In the genomic region with DNA sequence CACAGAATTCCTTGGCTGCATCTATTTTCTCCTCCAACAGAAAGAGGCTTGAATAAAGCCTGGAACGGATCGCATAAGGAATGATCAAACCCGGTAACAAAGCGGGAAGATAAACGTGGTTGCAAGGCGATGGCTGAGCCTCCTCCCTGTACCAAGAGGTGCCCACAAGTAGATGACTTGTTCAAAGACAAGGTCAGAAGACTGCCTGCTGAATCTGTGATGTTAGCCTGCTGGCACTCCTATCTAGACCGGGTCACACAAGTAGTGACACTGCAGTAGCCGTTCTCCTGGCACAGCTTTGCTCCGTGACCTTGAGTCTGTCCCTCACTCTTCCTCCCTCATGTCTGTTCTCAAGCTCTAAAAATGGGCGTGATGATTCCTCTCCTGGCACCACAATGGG, we compare ENCODE assay signal across 9 mouse cellular contexts. TPM values are rescaled to one million over a fixed set of nuclear protein-coding genes. Genes with fewer than 3 reads are reported as not detected.
DNase-seq lines count a peak whose midpoint lies in the region; ATAC-seq and TF ChIP-seq lines count a peak whose summit lies in the region.
"Had no signal": no experiment of that assay in that cellular context is flagged by ENCODE, and none has a peak within 500 bp of the region (broad histone marks: within the 10 kb centered on the region; RNA-seq: fewer than 3 reads in every experiment).

No protein-coding gene starts in this region.

- no peak for ATAC-seq in kidney, embryonic 14.5 days (ENCODE audit: low FRiP score, low TSS enrichment)
- no peak for ATAC-seq in forebrain, embryonic 15.5 days (replicated peaks)
- no peak for ATAC-seq in stomach, embryonic 15.5 days (ENCODE audit: insufficient read depth, low FRiP score, low read depth)

- no peaks in the 10 kb centered on the region for H3K9me3 ChIP-seq in kidney, embryonic 14.5 days (ENCODE audit: control insufficient read depth, low read length)
- H3K9me3 ChIP-seq in forebrain, embryonic 15.5 days, result no peaks in the 10 kb centered on the region
- no peaks in the 10 kb centered on the region for H3K9me3 ChIP-seq in limb, embryonic 10.5 days (replicated peaks)
- no peaks in the 10 kb centered on the region for H3K9me3 ChIP-seq in stomach, embryonic 15.5 days

- H3K36me3 ChIP-seq in kidney, embryonic 14.5 days (ENCODE audit: control insufficient read depth, insufficient read depth, low read length), result no peaks in the 10 kb centered on the region
- H3K36me3 ChIP-seq in forebrain, embryonic 15.5 days, result no peaks in the 10 kb centered on the region
- no peaks in the 10 kb centered on the region for H3K36me3 ChIP-seq in limb, embryonic 10.5 days
- no peaks in the 10 kb centered on the region for H3K36me3 ChIP-seq in stomach, embryonic 15.5 days

- H3K27ac ChIP-seq in kidney, embryonic 14.5 days (ENCODE audit: low read depth, low read length), result no peak overlapping the region
- peak overlapping the region; percentile 99 for H3K27ac ChIP-seq in forebrain, embryonic 15.5 days (replicated peaks)
- H3K27ac ChIP-seq in limb, embryonic 10.5 days, result peak overlapping the region; percentile 46; the same call in 1 of the 2 replicates
- H3K27ac ChIP-seq in stomach, embryonic 15.5 days, result no peak overlapping the region; the same call in 1 of the 2 replicates

- DNase-seq in kidney, postnatal 14 days, result no peak
- peak; percentile 88 for DNase-seq in brain, embryonic 14.5 days (ENCODE audit: low read depth)
- peak; percentile 48 for DNase-seq in limb, embryonic 10.5 days (ENCODE audit: low spot score)
- no peak for DNase-seq in gastrocnemius, postnatal 4 days (ENCODE audit: low spot score in 2 of 2)
- DNase-seq in urinary bladder, adult 18-20 months (ENCODE audit: low spot score in 2 of 2), result no peak

- H3K4me3 ChIP-seq in kidney, embryonic 14.5 days (ENCODE audit: low read length), result peak overlapping the region; percentile 65; the same call in 1 of the 2 replicates
- peak overlapping the region; percentile 61 for H3K4me3 ChIP-seq in forebrain, embryonic 15.5 days
- H3K4me3 ChIP-seq in limb, embryonic 10.5 days, result peak overlapping the region; percentile 71; the same call in 1 of the 2 replicates
- H3K4me3 ChIP-seq in stomach, embryonic 15.5 days (replicated peaks), result no peak overlapping the region; the same call in 1 of the 2 replicates

- peaks cover 11% of the 10 kb centered on the region; the same call in 1 of the 2 replicates for H3K4me1 ChIP-seq in kidney, embryonic 14.5 days (ENCODE audit: control insufficient read depth, insufficient read depth, low read length)
- H3K4me1 ChIP-seq in forebrain, embryonic 15.5 days, result peaks cover 53% of the 10 kb centered on the region
- peaks cover 42% of the 10 kb centered on the region for H3K4me1 ChIP-seq in limb, embryonic 10.5 days
- H3K4me1 ChIP-seq in stomach, embryonic 15.5 days, result peaks cover 10% of the 10 kb centered on the region

- no peak overlapping the region for H3K9ac ChIP-seq in kidney, embryonic 14.5 days (ENCODE audit: low read depth, low read length)
- H3K9ac ChIP-seq in forebrain, embryonic 15.5 days (replicated peaks), result peak overlapping the region; percentile 76
- H3K9ac ChIP-seq in stomach, embryonic 15.5 days, result no peak overlapping the region

- H3K27me3 ChIP-seq in kidney, embryonic 14.5 days (ENCODE audit: control insufficient read depth, insufficient read depth, low read length), result no peaks in the 10 kb centered on the region
- no peaks in the 10 kb centered on the region for H3K27me3 ChIP-seq in forebrain, embryonic 15.5 days
- H3K27me3 ChIP-seq in limb, embryonic 10.5 days (ENCODE audit: low read depth, poor library complexity, severe bottlenecking), result 0 out of 2 replicates have a peak, but pooled peaks cover 4% of the 10 kb centered on the region
- no peaks in the 10 kb centered on the region for H3K27me3 ChIP-seq in stomach, embryonic 15.5 days (replicated peaks)

- 34% methylated on average over 10 of the region's 10 CpGs for WGBS in kidney, embryonic 14.5 days
- WGBS in forebrain, embryonic 15.5 days, result 2% methylated on average over 10 of the region's 10 CpGs
- 38% methylated on average over 10 of the region's 10 CpGs for WGBS in limb, embryonic 10.5 days
- 22% methylated on average over 10 of the region's 10 CpGs for WGBS in stomach, embryonic 15.5 days

- peak overlapping the region; percentile 96 for H3K4me2 ChIP-seq in kidney, embryonic 14.5 days (replicated peaks; ENCODE audit: low read depth, low read length)
- H3K4me2 ChIP-seq in forebrain, embryonic 15.5 days (replicated peaks), result peak overlapping the region; percentile 87
- peak overlapping the region; percentile 96 for H3K4me2 ChIP-seq in stomach, embryonic 15.5 days

- no peak for TF ChIP-seq POLR2A in brain, embryonic 14.5 days (IDR thresholded peaks at IDR 0.05; ENCODE audit: borderline replicate concordance, extremely low read depth, insufficient read depth, insufficient read length, poor library complexity, severe bottlenecking)

- no peak for TF ChIP-seq CTCF in brain, embryonic 14.5 days (IDR thresholded peaks at IDR 0.05; ENCODE audit: borderline replicate concordance, extremely low read depth, insufficient read depth, insufficient read length)

RNA-seq across cellular contexts. Expression of a gene that starts 2.4 kb away (rescaled TPM):
- 44.2 and 55.1 TPM in 2 replicates for polyA plus RNA-seq in kidney, embryonic 14.5 days (2014; fragmentation: Nextera tagmentation; extraction: Ambion mirVana)
- polyA plus RNA-seq in brain, embryonic 14.5 days (2012; rRNA removed), result 124 and 338 TPM in 2 replicates
- polyA plus RNA-seq in forebrain, embryonic 15.5 days (2015; fragmentation: Nextera tagmentation; extraction: Ambion mirVana), result 1,899 and 1,916 TPM in 2 replicates
- 60.1 and 64.6 TPM in 2 replicates for polyA plus RNA-seq in limb, embryonic 10.5 days (2016; fragmentation: Nextera tagmentation; extraction: Ambion mirVana)
- polyA plus RNA-seq in stomach, embryonic 15.5 days (2015; fragmentation: Nextera tagmentation; extraction: Ambion mirVana), result 131 and 137 TPM in 2 replicates
- total RNA-seq in gastrocnemius, postnatal 4 days (2021), result 10 to 100 TPM; 60.8 to 63.4 TPM
- total RNA-seq: MEL had no signal

Comparison
In these comparisons a context has a peak if more than half of its experiments do, and no peak if none do; other contexts are left out.
1. H3K27ac ChIP-seq: peak in forebrain, embryonic 15.5 days (single experiment) and limb, embryonic 10.5 days (single experiment); none in kidney, embryonic 14.5 days (single experiment) and stomach, embryonic 15.5 days (single experiment).
2. DNase-seq: peak in brain, embryonic 14.5 days (single experiment) and limb, embryonic 10.5 days (single experiment); none in kidney, postnatal 14 days (single experiment), gastrocnemius, postnatal 4 days (0 of 2) and urinary bladder, adult 18-20 months (0 of 2).
3. Peak in every context shown above with its lines, with median percentiles within 50 percentile points of each other: H3K4me2 ChIP-seq.